Mouse (Mus musculus): ENCODE measurements at regions not wholly inside any gene's neighbourhood (a gene's known extent, or its start where the extent isn't known, plus 50 kb on each side); places are given as distances from the start of the nearest gene placed in this dataset.

GRCm38 (mm10) chr11:43952151-43952550 lies 51.1 kb upstream of the Adra1b start:
- no peak for ATAC-seq (replicated peaks; ENCODE audit: low FRiP score, poor library complexity, severe bottlenecking)

- no peak for ATAC-seq (replicated peaks; ENCODE audit: low FRiP score, poor library complexity, severe bottlenecking)
Measured at GRCm38 (mm10) chr11:43958241-43958975, 57.4 kb upstream of the Adra1b start.

GRCm38 (mm10) chr11:43958976-43959315 lies 57.9 kb upstream of the Adra1b start:
- ATAC-seq (replicated peaks; ENCODE audit: low FRiP score, poor library complexity, severe bottlenecking), result no peak

- no peak for ATAC-seq (replicated peaks; ENCODE audit: low FRiP score, poor library complexity, severe bottlenecking)
Measured at GRCm38 (mm10) chr11:43960348-43961105, 59.5 kb upstream of the Adra1b start.

- ATAC-seq (replicated peaks; ENCODE audit: low FRiP score, poor library complexity, severe bottlenecking), result no peak
Measured at GRCm38 (mm10) chr11:43961398-43962070, 60.5 kb upstream of the Adra1b start.

GRCm38 (mm10) chr11:43967764-43968163 lies 66.8 kb upstream of the Adra1b start:
- ATAC-seq (replicated peaks; ENCODE audit: low FRiP score, poor library complexity, severe bottlenecking), result no peak

GRCm38 (mm10) chr11:43971886-43972285 lies 70.9 kb upstream of the Adra1b start:
- no peak for ATAC-seq (replicated peaks; ENCODE audit: low FRiP score, poor library complexity, severe bottlenecking)

GRCm38 (mm10) chr11:43976024-43976423 lies 75.0 kb upstream of the Adra1b start:
- no peak for ATAC-seq (replicated peaks; ENCODE audit: low FRiP score, poor library complexity, severe bottlenecking)

GRCm38 (mm10) chr11:43979406-43979805 lies 78.4 kb upstream of the Adra1b start:
- no peak for ATAC-seq (replicated peaks; ENCODE audit: low FRiP score, poor library complexity, severe bottlenecking)

- ATAC-seq (replicated peaks; ENCODE audit: low FRiP score, poor library complexity, severe bottlenecking), result no peak
Measured at GRCm38 (mm10) chr11:43980444-43980843, 79.4 kb upstream of the Adra1b start.

GRCm38 (mm10) chr11:43989911-43990430 lies 89.0 kb upstream of the Adra1b start:
- no peak for ATAC-seq (replicated peaks; ENCODE audit: low FRiP score, poor library complexity, severe bottlenecking)

GRCm38 (mm10) chr11:43992011-43992471 lies 91.0 kb upstream of the Adra1b start:
- ATAC-seq (replicated peaks; ENCODE audit: low FRiP score, poor library complexity, severe bottlenecking), result no peak

GRCm38 (mm10) chr11:43998046-43998725 lies 97.2 kb upstream of the Adra1b start:
- no peak for ATAC-seq (replicated peaks; ENCODE audit: low FRiP score, poor library complexity, severe bottlenecking)

GRCm38 (mm10) chr11:44000056-44000455 lies 99.0 kb upstream of the Adra1b start:
- no peak for ATAC-seq (replicated peaks; ENCODE audit: low FRiP score, poor library complexity, severe bottlenecking)

GRCm38 (mm10) chr11:44001843-44002589 lies 101.0 kb upstream of the Adra1b start:
- no peak for ATAC-seq (replicated peaks; ENCODE audit: low FRiP score, poor library complexity, severe bottlenecking)

GRCm38 (mm10) chr11:44002716-44003522 lies 101.9 kb upstream of the Adra1b start:
- ATAC-seq (replicated peaks; ENCODE audit: low FRiP score, poor library complexity, severe bottlenecking), result no peak

GRCm38 (mm10) chr11:44007526-44008040 lies 106.6 kb upstream of the Adra1b start:
- no peak for ATAC-seq (replicated peaks; ENCODE audit: low FRiP score, poor library complexity, severe bottlenecking)

- no peak for ATAC-seq (replicated peaks; ENCODE audit: low FRiP score, poor library complexity, severe bottlenecking)
Measured at GRCm38 (mm10) chr11:44012314-44012713, 111.3 kb upstream of the Adra1b start.
